Mouse (Mus musculus) CD8-positive naive resting alpha-beta T cell, adult 2 months (primary cell): ENCODE data around the gene Plin1.
A peak's percentile ranks its signal among the peaks of the same experiment; 100 is the strongest.

Experiments used
- DNase-seq, 2 experiments: peaks; one replicate each; pipeline ENCODE4 v3.0.0; 2022; ENCODE audit warnings: low read depth in 2 of 2, low spot score in 2 of 2

Plin1 gene

DNA sequence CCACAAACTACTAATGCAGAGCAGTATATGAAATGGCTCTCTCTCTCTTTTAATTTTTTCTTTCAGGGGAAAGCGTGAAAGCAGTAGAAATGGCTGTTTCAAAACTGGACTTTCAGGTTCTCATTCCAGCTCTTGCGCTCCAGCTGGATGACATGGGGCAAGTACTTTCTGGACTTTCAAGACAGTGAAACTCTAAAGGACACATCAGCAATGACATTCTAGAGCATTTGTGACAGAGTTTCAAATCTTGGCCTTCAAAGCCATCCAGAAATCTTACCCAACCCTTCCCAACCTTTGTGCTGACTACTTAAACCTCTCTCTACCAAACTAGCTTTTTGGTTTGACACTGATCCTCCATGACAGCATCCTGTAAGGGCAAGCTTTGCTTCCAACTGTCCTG lies 6.2 kb upstream of the Plin1 start:
- no peak for DNase-seq

GRCm38 (mm10) chr7:79736511-79736910 lies 3.8 kb upstream of the Plin1 start:
- no peak for DNase-seq

GRCm38 (mm10) chr7:79734563-79734962 lies 1.9 kb upstream of the Plin1 start:
- no peak for DNase-seq

DNA sequence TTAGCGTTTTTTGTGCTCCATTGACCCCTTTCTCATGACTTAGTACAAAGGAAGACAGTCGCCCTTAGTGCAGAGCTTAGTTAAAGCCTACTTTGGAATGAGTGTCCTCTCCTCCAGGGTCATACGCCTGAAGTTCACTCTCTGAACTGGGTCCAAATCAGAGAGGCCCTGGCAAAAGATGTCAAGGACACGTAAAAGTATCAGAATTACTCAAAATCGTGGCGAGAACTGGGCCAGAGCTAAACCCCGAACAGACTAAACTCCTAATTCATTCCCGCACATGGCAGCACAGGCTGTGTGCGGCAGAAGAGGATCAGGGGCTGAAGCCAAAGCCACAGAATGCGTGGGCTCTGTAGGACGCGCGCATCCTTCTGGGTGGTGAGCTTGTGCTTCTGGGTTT lies 1.3 kb downstream of the Plin1 start:
- DNase-seq, result no peak

DNA sequence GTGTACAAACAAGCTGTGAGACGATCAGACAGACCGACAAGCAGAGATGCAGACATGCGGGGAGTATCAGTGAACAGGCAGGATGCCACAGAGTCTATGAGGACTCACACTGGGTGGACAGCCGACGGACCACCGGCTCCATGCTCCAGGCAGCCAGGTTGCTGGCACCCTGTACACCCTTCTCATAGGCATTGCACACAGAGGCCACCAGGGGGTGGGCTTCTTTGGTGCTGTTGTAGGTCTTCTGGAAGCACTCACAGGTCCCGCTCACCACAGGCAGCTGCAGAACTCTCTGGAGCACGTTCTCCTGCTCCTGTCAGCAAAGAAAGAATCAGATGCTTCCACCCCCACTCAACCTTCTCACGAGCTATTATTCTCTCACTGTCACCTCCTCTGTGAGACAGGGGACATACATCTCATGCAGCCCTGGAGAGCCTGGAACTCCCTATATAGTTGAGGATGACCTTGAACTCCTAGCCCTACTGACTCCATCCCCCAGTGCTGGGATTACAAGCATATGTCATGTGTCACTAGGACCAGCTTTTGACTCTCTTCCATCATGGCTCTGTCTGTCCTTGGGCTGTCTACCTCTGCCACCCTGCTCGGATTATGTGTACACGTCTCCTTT lies 2.8 kb downstream of the Plin1 start:
- DNase-seq, result no peak

- DNase-seq, result peak; percentile 56 to 67
Measured at GRCm38 (mm10) chr7:79729169-79729568, 3.5 kb downstream of the Plin1 start.

- DNase-seq, result peak; percentile 56 to 76
Measured at GRCm38 (mm10) chr7:79728219-79728618, 4.5 kb downstream of the Plin1 start.

DNA sequence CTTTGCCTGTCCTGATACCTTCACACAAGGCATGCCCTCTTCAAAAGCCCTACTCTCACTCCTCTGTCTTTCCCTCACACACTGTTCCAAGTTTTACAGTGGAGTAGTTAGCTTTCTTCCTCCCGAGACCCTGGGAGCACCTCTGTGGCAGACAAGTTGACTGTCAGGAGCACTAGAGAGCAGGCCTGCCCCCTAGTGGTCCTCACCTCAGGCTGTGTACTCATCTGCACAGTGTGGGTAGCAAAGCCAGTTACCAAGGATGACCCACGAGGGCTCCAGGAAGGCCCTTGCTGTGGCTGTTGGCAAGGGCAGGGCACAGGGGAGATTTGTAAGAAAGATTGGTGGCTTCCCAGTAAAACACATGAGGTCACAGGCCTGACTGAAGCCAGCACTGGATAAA lies 5.6 kb downstream of the Plin1 start:
- DNase-seq, result peak; percentile 32 to 45

DNA sequence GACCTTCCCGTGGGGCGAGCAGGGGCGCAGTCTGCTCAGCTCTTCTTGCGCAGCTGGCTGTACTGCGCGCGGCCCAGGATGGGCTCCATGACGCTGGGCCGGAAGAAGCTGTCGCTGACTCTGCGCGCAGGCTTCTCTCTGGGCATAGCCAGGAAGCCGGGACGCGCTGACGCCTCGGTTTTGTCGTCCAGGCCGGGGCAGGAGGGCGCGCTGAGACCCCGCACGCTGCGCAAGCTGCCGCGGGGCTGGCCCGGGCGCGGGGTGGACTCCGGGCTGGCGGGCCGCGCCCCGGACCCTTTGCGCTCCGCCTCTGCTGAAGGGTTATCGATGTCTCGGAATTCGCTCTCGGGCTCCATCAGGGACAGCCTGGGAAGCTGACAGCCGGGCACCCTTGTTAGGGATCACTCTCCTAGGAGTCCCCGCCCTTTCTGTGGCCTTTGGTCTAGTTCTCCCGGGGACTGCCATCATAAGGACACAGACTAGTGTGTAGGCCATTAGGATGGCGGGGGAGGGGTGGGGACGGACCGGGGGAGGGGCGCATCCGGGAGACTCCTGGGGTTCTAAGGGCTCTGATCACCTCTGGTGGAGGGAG lies 11.2 kb downstream of the Plin1 start:
- DNase-seq, result peak; percentile 44 to 46

DNA sequence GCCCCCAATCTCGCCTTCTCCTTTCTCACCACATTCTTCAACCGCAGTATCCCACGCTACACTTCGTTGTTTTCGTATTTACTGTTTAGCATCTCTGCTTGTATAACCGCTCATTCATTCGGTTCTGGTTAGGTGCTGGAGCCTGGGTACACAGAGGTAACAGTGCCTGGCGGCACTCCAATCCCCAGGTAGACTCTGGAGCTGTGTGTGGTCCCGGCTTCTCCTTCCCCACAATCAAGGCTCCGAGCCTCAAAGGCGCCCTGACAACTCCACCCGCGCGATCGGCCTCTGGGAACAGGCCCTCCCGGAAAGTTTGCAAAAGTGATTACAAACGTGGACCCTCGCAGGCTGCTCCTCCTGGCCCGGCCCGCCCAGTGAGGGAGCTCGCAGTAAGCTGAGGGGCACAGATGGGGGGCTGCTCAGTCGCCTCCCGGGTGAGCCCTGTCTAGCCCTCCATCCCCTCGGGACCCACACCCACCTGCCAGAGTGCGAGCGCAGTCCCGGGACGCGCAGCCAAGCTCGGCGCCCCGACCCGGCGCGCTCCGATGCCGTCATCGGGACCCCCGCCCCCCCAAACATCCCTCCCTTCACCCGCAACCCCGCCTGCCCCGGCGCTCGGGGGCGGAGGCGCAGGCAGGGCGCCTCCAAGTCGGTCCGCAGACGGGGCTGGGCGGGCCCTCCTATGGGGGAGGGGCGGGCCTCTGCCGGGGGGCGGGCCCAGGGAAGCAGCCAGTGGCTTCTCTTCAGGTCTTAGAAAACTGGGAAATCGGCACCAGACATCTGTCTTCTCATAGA lies 17.3 kb downstream of the Plin1 start, which contains the start of gene Kif7:
TSS of gene Kif7 (minus strand) at position 534 of the 795 bp plus-strand sequence.
- peak; percentile 27 to 39 for DNase-seq

GRCm38 (mm10) chr7:79710831-79711230 lies 21.9 kb downstream of the Plin1 start:
- DNase-seq, result no peak

- no peak for DNase-seq
Measured at GRCm38 (mm10) chr7:79710130-79710607, 22.5 kb downstream of the Plin1 start.

DNA sequence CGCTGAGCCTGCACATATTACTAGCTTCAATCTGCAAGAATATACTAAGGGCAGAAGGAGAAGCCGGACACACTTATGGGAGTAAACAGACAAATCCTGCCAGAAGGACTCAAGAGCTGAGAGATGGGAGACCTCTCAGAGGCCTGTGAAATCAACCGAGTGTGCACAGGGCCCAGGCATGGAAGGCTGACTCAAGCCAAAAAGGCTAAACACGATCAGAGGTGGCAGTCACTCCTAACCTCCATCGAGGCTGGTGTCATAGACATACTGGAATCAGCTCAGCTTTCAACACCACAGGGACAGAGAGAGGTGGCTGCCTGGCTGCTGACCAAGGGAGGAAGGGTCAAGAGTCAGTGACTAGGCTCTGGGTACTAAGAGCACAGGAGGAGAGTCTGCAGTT lies 27.5 kb downstream of the Plin1 start:
- DNase-seq, result no peak

DNA sequence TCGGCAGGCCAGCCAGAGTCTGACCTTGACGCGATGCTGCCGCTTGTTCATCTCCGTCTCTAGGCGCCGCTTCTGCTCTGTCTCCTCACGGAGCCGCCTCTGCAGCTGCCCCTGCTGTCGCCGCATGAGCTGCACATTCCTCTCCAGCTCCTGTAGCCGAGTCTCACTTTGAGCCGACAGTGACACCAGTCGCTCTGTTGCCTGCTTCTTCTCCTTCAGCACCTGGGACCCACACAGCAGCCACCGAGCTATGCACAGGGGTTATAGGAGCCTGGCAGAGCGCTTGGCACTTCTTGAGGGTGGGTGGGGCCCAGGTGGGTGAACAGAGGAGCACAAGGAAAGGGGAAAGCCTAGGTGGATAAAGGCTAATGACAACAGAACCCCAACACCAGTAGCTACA lies 29.9 kb downstream of the Plin1 start:
- DNase-seq, result no peak

DNA sequence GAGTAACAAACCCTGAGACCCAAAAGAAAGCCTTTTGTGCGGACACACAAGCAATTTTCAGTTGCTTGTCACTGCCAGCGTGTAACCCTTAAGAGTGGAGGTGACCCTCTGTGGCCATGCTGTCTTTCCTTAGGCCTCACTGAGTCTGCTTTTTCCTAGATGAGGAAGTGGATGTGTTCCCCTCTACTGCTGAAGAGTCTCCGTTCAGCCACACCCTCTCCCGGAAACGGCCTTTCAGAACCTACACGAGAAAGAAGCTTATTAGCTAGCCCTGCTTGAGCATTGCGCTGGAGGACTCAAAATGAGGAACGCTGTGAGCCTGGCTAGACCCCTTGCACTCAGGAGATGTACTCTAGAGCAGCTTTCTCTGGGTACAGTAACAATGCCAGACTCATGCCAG lies 36.2 kb downstream of the Plin1 start:
- DNase-seq, result no peak

- no peak for DNase-seq
Measured at GRCm38 (mm10) chr7:79680231-79680630, 52.5 kb downstream of the Plin1 start.

DNA sequence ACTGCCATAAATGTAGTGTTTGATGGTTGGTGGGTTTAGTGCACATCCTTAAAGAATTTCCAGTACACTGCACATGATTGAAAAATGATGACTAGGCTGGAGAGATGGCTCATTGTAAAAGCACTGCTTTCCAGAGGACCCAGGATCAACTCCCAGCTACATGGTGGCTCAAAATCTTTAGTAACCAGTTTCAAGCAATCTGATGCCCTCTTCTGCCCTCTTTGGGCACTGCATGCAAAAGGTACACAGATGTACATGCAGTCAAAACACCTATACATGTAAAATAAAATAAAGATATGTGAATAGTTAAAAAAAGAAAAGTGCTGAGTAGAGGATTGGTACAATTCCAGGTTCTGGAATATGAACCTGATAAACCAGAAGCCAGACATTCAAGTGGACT lies 53.5 kb downstream of the Plin1 start:
- no peak for DNase-seq

- no peak for DNase-seq
Measured at GRCm38 (mm10) chr7:79670900-79671604, 61.7 kb downstream of the Plin1 start.
